Mouse (Mus musculus): Measurements from ENCODE around the gene Clca4b.
A peak's percentile ranks its signal among the peaks of the same experiment; 100 is the strongest.
"Not testable (repeated sequence)": the region's sequence is repeated elsewhere in the genome, so short reads cannot be mapped to it uniquely, and the experiment has no call there.

The Clca4b gene

GRCm38 (mm10) chr3:144932335-144932734 is at the start of gene Clca4b:
TSS of gene Clca4b (minus strand) at chr3:144932529.
- no peak for DNase-seq

- no peak for DNase-seq
These were observed 48.2 kb upstream of the Clca4b start for GRCm38 (mm10) chr3:144980551-144980950.

DNA sequence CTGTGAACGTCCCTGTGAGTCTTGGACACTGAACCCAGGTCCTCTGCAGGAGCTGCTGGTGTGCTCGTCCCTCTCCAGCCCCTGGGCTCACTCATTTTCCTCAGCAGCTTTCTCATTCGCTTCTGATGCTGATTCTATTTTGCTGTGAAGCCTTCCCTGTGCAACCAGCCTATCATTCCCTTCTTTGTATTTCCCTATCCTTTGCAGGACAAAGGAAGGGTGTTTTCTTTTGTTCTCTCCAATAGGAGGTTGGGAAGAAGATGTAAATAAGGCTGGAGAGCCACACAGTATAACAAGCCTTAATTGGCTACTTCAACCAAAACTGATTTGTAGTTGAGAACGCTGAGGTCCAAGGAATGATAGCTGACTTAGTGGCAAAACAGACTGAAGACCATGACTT is 45.3 kb upstream of the Clca4b start:
- peak; percentile 4 for DNase-seq

DNA sequence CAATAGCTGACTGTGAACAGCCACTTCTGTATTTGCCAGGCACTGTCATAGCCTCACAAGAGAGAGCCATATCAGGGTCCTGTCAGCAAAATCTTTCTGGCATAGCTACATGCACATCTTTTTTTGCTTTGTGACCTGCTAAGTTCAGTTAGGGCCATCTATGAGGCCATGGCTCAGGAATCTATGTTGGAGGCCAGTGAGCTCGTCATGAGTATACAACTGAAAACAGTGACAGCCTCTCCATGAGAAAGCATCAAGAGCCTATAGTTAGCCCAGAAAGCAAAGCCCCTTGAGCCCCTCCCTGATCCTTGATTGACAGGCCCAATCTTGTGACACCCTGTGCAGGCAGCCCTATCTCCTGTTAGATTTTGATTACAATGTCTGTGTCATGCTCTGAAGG is 43.8 kb upstream of the Clca4b start:
- DNase-seq = no peak

DNA sequence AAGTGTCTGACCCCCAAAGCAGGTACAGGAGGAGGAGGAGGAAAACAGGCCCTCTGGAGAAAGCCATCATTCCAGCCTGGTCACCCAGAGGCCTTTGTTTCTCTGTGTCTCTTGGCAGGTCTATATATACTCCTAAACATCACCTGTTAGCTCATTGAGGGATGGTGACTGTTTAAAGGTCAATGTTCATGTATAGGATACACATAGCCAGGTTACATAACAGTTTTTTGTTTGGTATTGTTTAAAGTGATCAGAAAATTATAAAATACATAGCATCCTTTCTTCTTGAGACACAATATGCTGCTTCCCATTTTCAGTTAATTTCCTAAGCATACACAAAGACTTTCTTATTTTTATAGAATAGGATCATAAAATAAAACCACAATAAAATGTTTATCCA is 42.6 kb upstream of the Clca4b start, which contains the start of gene Clca4a:
Gene Clca4a (minus strand): TSS at position 101 of the 400 bp plus-strand sequence.
- no peak for DNase-seq

DNA sequence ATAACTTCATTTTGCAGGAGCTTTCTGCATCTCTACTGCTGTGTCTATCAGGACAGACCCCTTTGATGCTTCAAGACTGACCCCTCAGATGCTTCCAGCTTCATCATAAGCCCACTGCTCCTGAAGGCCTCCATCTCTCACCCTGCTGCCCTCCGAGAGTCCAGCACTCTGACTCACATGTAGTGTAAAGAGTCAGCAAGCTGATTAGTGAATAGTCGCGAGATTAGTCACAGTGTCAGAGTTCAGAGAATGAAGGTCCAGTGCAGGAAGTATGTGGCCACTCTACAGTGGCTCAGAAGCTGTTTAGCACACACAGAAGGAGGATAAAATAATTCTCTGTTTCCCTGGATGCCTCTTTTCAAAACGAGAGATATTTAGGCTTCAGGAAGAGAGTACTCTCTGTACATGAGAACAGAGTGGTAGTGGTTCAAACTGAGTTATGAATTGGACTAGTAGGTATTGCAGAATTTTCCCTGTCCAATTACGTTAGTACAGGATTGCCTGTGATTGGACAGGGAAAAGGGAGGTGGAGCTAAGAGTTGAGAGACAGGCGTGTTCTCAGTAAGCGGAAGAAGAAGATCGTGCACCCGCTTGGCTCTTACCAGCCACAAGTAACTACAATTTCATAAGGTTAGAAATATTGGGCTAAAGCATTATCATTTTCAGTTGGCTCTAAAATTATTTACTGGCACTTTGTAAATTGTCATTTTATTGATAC is 39.4 kb upstream of the Clca4b start:
- DNase-seq = no peak

DNA sequence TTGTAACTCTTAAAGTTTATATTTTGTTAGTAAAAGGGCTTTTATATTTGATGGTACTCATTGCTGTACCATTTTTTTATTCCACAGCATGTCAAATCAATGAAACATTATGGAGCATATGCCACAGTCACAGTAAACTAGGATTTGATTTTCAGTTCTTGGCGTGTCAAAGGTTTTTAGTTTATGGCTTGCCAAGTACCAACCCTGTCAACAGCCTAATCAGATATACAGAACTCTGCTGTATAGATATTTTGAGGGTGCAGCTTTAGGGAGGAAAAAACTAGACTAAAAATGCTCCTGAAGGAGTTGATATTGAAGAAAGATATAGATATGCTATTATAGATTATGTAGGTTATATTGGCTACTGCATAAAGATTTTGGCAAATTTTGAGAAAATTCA is 37.4 kb upstream of the Clca4b start:
- DNase-seq = no peak

- no peak for DNase-seq
These were observed 33.7 kb upstream of the Clca4b start for GRCm38 (mm10) chr3:144966074-144966473.

GRCm38 (mm10) chr3:144950829-144951228 is 18.5 kb upstream of the Clca4b start:
- peak; percentile 44 for DNase-seq

DNA sequence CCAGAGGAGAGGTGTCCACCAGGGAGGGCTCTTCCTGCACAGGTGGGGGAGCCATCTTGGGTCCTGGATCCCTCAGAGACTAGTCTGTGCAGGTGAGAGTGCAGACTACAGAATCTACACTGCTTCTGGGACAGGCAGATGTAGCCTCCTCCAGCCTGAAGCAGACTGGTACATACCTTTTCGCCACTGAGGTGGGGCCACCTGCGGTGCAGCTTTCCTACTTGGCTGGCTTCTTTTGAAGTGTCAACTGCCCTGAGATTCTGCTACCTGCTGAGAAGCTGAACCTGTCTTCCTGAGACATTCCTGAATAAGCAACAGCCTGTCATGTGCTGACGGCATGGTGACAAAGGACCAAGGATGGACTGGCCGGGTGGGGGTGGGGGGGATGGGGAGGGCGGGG is 15.0 kb upstream of the Clca4b start:
- not testable (repeated sequence) for DNase-seq

DNA sequence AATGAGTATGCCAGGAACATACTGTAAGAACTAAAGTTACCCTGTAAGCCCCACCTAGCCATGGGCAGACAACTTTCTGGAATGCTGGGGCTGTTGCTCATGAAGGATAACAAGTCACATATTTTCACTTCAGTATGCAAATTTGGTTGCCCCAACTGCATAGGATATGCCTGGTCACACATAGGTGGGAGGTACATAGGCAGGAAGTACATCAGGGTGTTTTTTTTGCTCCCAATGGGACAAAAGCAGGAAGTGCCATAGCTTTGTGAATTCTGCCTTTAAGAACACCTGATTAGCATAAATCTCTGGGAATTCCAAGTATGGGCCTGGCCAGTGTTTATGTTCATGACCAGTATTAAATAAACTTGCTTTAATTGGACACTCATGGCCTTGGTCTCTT is 1.3 kb upstream of the Clca4b start:
- not testable (repeated sequence) for DNase-seq

GRCm38 (mm10) chr3:144933011-144933491 is 722 bp upstream of the Clca4b start:
- DNase-seq = peak; percentile 22

DNA sequence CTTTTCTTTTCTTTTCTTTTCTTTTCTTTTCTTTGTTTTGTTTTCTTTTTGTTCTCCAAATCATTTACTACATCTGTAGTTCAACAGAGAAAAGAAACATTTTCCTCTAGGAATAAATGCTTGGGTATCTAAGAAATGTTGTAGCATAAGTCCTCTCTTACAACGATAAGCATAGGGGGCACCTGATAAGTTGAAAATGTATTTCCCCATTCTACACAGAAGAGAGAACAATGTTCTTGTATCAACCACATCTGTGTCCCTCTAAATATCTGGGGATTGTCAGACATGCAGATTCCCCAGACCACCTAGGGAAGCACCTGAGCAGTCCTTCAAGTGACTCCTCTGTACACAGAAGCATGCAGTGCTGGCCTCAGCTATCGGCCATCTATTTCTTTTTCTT is 18.3 kb downstream of the Clca4b start:
- no peak for DNase-seq

- DNase-seq = no peak
These were observed 35.2 kb downstream of the Clca4b start for GRCm38 (mm10) chr3:144897042-144897678.

- DNase-seq = no peak
These were observed 42.0 kb downstream of the Clca4b start for GRCm38 (mm10) chr3:144890246-144890758.

- DNase-seq = no peak
These were observed 45.4 kb downstream of the Clca4b start for GRCm38 (mm10) chr3:144886957-144887356.

GRCm38 (mm10) chr3:144872012-144872411 is 60.3 kb downstream of the Clca4b start:
- not testable (repeated sequence) for DNase-seq
